Mouse (Mus musculus): ENCODE measurements around the gene Arid1b.
"Not testable (repeated sequence)": the region's sequence is repeated elsewhere in the genome, so short reads cannot be mapped to it uniquely, and the experiment has no call there.

Arid1b gene

GRCm38 (mm10) chr17:5083497-5083896 is 89.4 kb downstream of the Arid1b start:
- DNase-seq (ENCODE audit: low read depth in 1 of 2, low spot score in 2 of 2): no peak

- DNase-seq (ENCODE audit: low read depth in 1 of 2, low spot score in 2 of 2): no peak
These were observed 90.0 kb downstream of the Arid1b start for GRCm38 (mm10) chr17:5084139-5084538.

GRCm38 (mm10) chr17:5085004-5085403 is 90.9 kb downstream of the Arid1b start:
- DNase-seq (ENCODE audit: low read depth in 1 of 2, low spot score in 2 of 2): no peak

GRCm38 (mm10) chr17:5085942-5086341 is 91.8 kb downstream of the Arid1b start:
- DNase-seq (ENCODE audit: low read depth in 1 of 2, low spot score in 2 of 2): no peak

- not testable (repeated sequence) for DNase-seq (ENCODE audit: low read depth in 1 of 2, low spot score in 2 of 2)
These were observed 94.1 kb downstream of the Arid1b start for GRCm38 (mm10) chr17:5088241-5088640.

- DNase-seq (ENCODE audit: low read depth in 1 of 2, low spot score in 2 of 2): no peak
These were observed 94.7 kb downstream of the Arid1b start for GRCm38 (mm10) chr17:5088822-5089221.

- DNase-seq (ENCODE audit: low read depth in 1 of 2, low spot score in 2 of 2): no peak
These were observed 95.4 kb downstream of the Arid1b start for GRCm38 (mm10) chr17:5089541-5089940.

- no peak for DNase-seq (ENCODE audit: low read depth in 1 of 2, low spot score in 2 of 2)
These were observed 97.4 kb downstream of the Arid1b start for GRCm38 (mm10) chr17:5091490-5091889.

GRCm38 (mm10) chr17:5091934-5092333 is 97.8 kb downstream of the Arid1b start:
- DNase-seq (ENCODE audit: low read depth in 1 of 2, low spot score in 2 of 2): no peak

GRCm38 (mm10) chr17:5093343-5093742 is 99.2 kb downstream of the Arid1b start:
- not testable (repeated sequence) for DNase-seq (ENCODE audit: low read depth in 1 of 2, low spot score in 2 of 2)

GRCm38 (mm10) chr17:5094636-5095035 is 100.5 kb downstream of the Arid1b start:
- no peak for DNase-seq (ENCODE audit: low read depth in 1 of 2, low spot score in 2 of 2)

GRCm38 (mm10) chr17:5095741-5096140 is 101.6 kb downstream of the Arid1b start:
- no peak for DNase-seq (ENCODE audit: low read depth in 1 of 2, low spot score in 2 of 2)

GRCm38 (mm10) chr17:5097046-5097445 is 102.9 kb downstream of the Arid1b start:
- no peak for DNase-seq (ENCODE audit: low read depth in 1 of 2, low spot score in 2 of 2)

- DNase-seq (ENCODE audit: low read depth in 1 of 2, low spot score in 2 of 2): no peak
These were observed 103.7 kb downstream of the Arid1b start for GRCm38 (mm10) chr17:5097545-5098475.

GRCm38 (mm10) chr17:5098727-5099126 is 104.6 kb downstream of the Arid1b start:
- DNase-seq (ENCODE audit: low read depth in 1 of 2, low spot score in 2 of 2): no peak

- no peak for DNase-seq (ENCODE audit: low read depth in 1 of 2, low spot score in 2 of 2)
These were observed 105.1 kb downstream of the Arid1b start for GRCm38 (mm10) chr17:5099238-5099637.

- no peak for DNase-seq (ENCODE audit: low read depth in 1 of 2, low spot score in 2 of 2)
These were observed 107.0 kb downstream of the Arid1b start for GRCm38 (mm10) chr17:5101157-5101556.

- DNase-seq (ENCODE audit: low read depth in 1 of 2, low spot score in 2 of 2): no peak
These were observed 107.8 kb downstream of the Arid1b start for GRCm38 (mm10) chr17:5101887-5102286.

- no peak for DNase-seq (ENCODE audit: low read depth in 1 of 2, low spot score in 2 of 2)
These were observed 111.6 kb downstream of the Arid1b start for GRCm38 (mm10) chr17:5105746-5106145.

GRCm38 (mm10) chr17:5106263-5107195 is 112.4 kb downstream of the Arid1b start:
- no peak for DNase-seq (ENCODE audit: low read depth in 1 of 2, low spot score in 2 of 2)

GRCm38 (mm10) chr17:5107501-5107900 is 113.4 kb downstream of the Arid1b start:
- DNase-seq (ENCODE audit: low read depth in 1 of 2, low spot score in 2 of 2): no peak

- no peak for DNase-seq (ENCODE audit: low read depth in 1 of 2, low spot score in 2 of 2)
These were observed 113.9 kb downstream of the Arid1b start for GRCm38 (mm10) chr17:5108022-5108421.
